Mouse (Mus musculus) regulatory T cell (primary cell): ENCODE results near the gene Fam3b.

Source experiments
- in situ Hi-C: fragments of 300-600 bp; cut with MboI, MseI; formaldehyde crosslinking; loops from one replicate; pipeline ENCODE4 v1.15.1; 2025; ENCODE audit warnings: high pct_unique_total_duplicates

Fam3b gene

GRCm38 (mm10) chr16:97423627-97424026 lies 91.0 kb downstream of the Fam3b start:
- in situ Hi-C loops: no loop called here

- in situ Hi-C loops: no loop called here
These were observed 92.9 kb downstream of the Fam3b start for GRCm38 (mm10) chr16:97421671-97422070.
